Mouse (Mus musculus) urinary bladder, adult 18-20 months (tissue): ENCODE results near the gene Tsga10ip.

ENCODE experiments used
- DNase-seq, 2 experiments: peaks; one replicate each; pipeline ENCODE4 v3.0.0; 2022; ENCODE audit warnings: low spot score in 2 of 2, mixed read lengths in 2 of 2

The Tsga10ip gene

DNA sequence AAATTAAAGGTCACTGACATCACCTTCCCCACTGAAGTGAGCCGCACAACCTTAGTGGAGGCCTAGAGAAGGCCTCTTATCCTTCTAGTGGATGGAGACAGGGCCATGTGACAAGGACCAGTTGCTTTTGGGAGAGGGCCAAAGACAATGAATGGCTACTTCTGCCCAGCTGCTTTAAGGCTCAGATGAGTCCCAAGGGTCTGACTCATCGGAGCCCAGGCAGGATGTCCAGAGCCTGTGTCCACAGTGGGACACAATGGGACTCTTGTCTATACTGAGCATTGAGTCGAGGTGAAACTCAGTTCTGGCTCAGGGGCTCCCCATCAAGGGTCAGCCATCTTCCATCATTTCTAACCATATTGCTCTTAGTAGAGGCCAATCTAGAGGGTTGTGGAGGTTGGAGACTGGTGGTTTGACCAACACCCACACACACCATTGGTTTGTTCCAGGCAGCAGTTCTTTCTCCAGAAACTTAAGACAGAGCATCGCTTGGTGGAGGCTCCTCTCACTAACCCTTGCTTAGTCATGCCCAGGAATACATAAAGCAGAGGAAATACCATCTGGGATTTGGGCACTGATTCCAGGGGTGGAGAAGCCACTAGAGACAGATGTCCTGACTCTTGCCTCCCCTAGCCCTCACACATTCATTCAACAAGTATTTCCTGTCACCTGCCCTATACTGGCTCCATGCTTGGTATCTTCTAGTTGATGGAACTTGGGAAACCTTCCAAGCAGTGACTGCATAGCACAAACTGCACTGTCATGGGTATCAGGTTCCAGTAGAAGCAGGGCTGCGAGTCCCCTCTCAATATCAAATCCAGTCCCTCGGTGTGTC is 56.8 kb downstream of the Tsga10ip start:
- no peak for DNase-seq

DNA sequence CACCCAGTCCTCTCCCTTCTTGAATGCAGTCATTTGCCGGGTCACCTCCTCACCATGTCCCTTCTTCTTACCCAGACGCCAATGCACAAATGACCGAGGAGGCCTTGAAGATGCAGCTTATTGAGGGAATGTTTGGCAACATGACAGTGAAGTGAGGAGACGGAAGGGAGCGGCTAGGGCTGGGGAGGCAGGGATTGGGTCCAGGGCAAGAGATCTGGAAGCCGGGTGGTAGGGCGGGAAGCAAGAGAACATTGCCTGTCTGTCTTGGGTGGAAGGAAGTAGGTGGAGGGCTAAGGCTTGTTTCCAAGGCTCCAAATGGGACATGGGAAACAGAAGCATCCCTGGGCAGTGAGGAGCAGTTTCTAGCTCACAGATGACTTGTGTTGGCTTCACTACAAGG is 61.0 kb downstream of the Tsga10ip start:
- no peak for DNase-seq
